In genomic region chr16:89585604-89586508, GRCm38 (mm10) we compare ENCODE assay signal across 11 mouse cellular contexts. TPM values are rescaled to one million over a fixed set of nuclear protein-coding genes. Genes with fewer than 3 reads are reported as not detected.
DNase-seq lines count a peak whose midpoint lies in the region; ATAC-seq and TF ChIP-seq lines count a peak whose summit lies in the region.
"Had no signal": no experiment of that assay in that cellular context is flagged by ENCODE, and none has a peak within 500 bp of the region (broad histone marks: within the 10 kb centered on the region; RNA-seq: fewer than 3 reads in every experiment).

No protein-coding gene starts in this region.

- 74% methylated on average over 9 of the region's 9 CpGs for WGBS in midbrain, embryonic 10.5 days
- WGBS in midbrain, postnatal 0 days = 70% methylated on average over 9 of the region's 9 CpGs
- WGBS in kidney, postnatal 0 days = 73% methylated on average over 9 of the region's 9 CpGs
- 70% methylated on average over 9 of the region's 9 CpGs for WGBS in midbrain, embryonic 13.5 days

- DNase-seq in adrenal gland, postnatal 10 days = peak; percentile 10
- no peak for DNase-seq in adrenal gland, postnatal 4 days (ENCODE audit: low spot score in 2 of 2)
- peak; percentile 16 for DNase-seq in midbrain, embryonic 10.5 days (ENCODE audit: low spot score)
- no peak for DNase-seq in midbrain, postnatal 0 days (ENCODE audit: low spot score)
- no peak for DNase-seq in kidney, postnatal 0 days (ENCODE audit: low spot score)
- DNase-seq in thymus, postnatal 25 days = no peak
- DNase-seq: gastrocnemius, postnatal 10 days had no signal

- H3K4me2 ChIP-seq in midbrain, postnatal 0 days (ENCODE audit: low read depth, low read length, poor library complexity, severe bottlenecking) = no peak overlapping the region
- no peak overlapping the region for H3K4me2 ChIP-seq in kidney, postnatal 0 days (ENCODE audit: low read length)
- H3K4me2 ChIP-seq in midbrain, embryonic 13.5 days (replicated peaks) = no peak overlapping the region
- H3K4me2 ChIP-seq: hindbrain, embryonic 15.5 days had no signal

- H3K4me3 ChIP-seq in midbrain, embryonic 10.5 days = no peak overlapping the region
- H3K4me3 ChIP-seq in midbrain, postnatal 0 days (ENCODE audit: low read depth, low read length) = no peak overlapping the region
- H3K4me3 ChIP-seq in kidney, postnatal 0 days (replicated peaks; ENCODE audit: low read depth, low read length) = no peak overlapping the region
- H3K4me3 ChIP-seq in midbrain, embryonic 13.5 days (replicated peaks) = no peak overlapping the region
- H3K4me3 ChIP-seq: hindbrain, embryonic 15.5 days had no signal

- H3K4me1 ChIP-seq in midbrain, embryonic 10.5 days = peaks cover 10% of the 10 kb centered on the region
- H3K4me1 ChIP-seq in midbrain, postnatal 0 days (ENCODE audit: insufficient read depth, low read length) = 0 out of 2 replicates have a peak, but pooled peaks cover 3% of the 10 kb centered on the region
- H3K4me1 ChIP-seq in kidney, postnatal 0 days (replicated peaks; ENCODE audit: insufficient read depth, low read length) = no peaks in the 10 kb centered on the region
- peaks cover 5% of the 10 kb centered on the region; the same call in 1 of the 2 replicates for H3K4me1 ChIP-seq in midbrain, embryonic 13.5 days (replicated peaks)
- H3K4me1 ChIP-seq: hindbrain, embryonic 15.5 days had no signal

- H3K9me3 ChIP-seq in midbrain, embryonic 10.5 days (replicated peaks) = no peaks in the 10 kb centered on the region
- no peaks in the 10 kb centered on the region for H3K9me3 ChIP-seq in midbrain, postnatal 0 days (ENCODE audit: low read length)
- no peaks in the 10 kb centered on the region for H3K9me3 ChIP-seq in kidney, postnatal 0 days (replicated peaks; ENCODE audit: low read length)
- H3K9me3 ChIP-seq in midbrain, embryonic 13.5 days = no peaks in the 10 kb centered on the region
- H3K9me3 ChIP-seq: hindbrain, embryonic 15.5 days had no signal

- TF ChIP-seq CTCF in midbrain, postnatal 0 days (IDR thresholded peaks at IDR 0.05) = no peak
- no peak for TF ChIP-seq CTCF in kidney, postnatal 0 days (IDR thresholded peaks at IDR 0.05; ENCODE audit: low read depth)

- no peak overlapping the region for H3K9ac ChIP-seq in midbrain, postnatal 0 days (replicated peaks; ENCODE audit: low read length, poor library complexity, severe bottlenecking)
- no peak overlapping the region for H3K9ac ChIP-seq in kidney, postnatal 0 days (ENCODE audit: low read depth, low read length)
- no peak overlapping the region for H3K9ac ChIP-seq in midbrain, embryonic 13.5 days (replicated peaks)
- H3K9ac ChIP-seq: hindbrain, embryonic 15.5 days had no signal

- peak overlapping the region; percentile 52; the same call in 1 of the 2 replicates for H3K27ac ChIP-seq in midbrain, embryonic 10.5 days (replicated peaks)
- no peak overlapping the region for H3K27ac ChIP-seq in midbrain, postnatal 0 days (ENCODE audit: low read depth, low read length)
- H3K27ac ChIP-seq in kidney, postnatal 0 days = no peak overlapping the region
- no peak overlapping the region for H3K27ac ChIP-seq in midbrain, embryonic 13.5 days
- H3K27ac ChIP-seq: hindbrain, embryonic 15.5 days had no signal

- no peaks in the 10 kb centered on the region for H3K36me3 ChIP-seq in midbrain, embryonic 10.5 days
- H3K36me3 ChIP-seq in midbrain, postnatal 0 days (ENCODE audit: insufficient read depth, low read length) = no peaks in the 10 kb centered on the region
- no peaks in the 10 kb centered on the region for H3K36me3 ChIP-seq in kidney, postnatal 0 days (ENCODE audit: insufficient read depth, low read length)
- H3K36me3 ChIP-seq in midbrain, embryonic 13.5 days = no peaks in the 10 kb centered on the region
- H3K36me3 ChIP-seq: hindbrain, embryonic 15.5 days had no signal

- H3K27me3 ChIP-seq in midbrain, embryonic 10.5 days (ENCODE audit: low read depth, poor library complexity, severe bottlenecking) = no peaks in the 10 kb centered on the region
- no peaks in the 10 kb centered on the region for H3K27me3 ChIP-seq in midbrain, postnatal 0 days (ENCODE audit: insufficient read depth, low read length)
- H3K27me3 ChIP-seq in kidney, postnatal 0 days (ENCODE audit: insufficient read depth, low read length) = no peaks in the 10 kb centered on the region
- no peaks in the 10 kb centered on the region for H3K27me3 ChIP-seq in midbrain, embryonic 13.5 days
- H3K27me3 ChIP-seq: hindbrain, embryonic 15.5 days had no signal

- ATAC-seq in midbrain, postnatal 0 days (ENCODE audit: low FRiP score) = no peak
- 0 out of 2 replicates have a peak, but pooled peaks have one; percentile 29 for ATAC-seq in kidney, postnatal 0 days (replicated peaks; ENCODE audit: low FRiP score, low read depth)
- peak; percentile 50 for ATAC-seq in midbrain, embryonic 13.5 days
- no peak for ATAC-seq in megakaryocyte progenitor cell, adult 5-6 weeks (replicated peaks; ENCODE audit: poor library complexity)

RNA-seq across cellular contexts. Expression of gene Krtap11-1, which starts 14.9 kb away (rescaled TPM):
- total RNA-seq in adrenal gland, postnatal 10 days (2021) = not detected
- total RNA-seq in adrenal gland, postnatal 4 days (2021) = not detected
- not detected in 2 replicates for polyA plus RNA-seq in midbrain, embryonic 10.5 days (2016; fragmentation: Nextera tagmentation; extraction: Ambion mirVana)
- not detected in 2 replicates for total RNA-seq in midbrain, postnatal 0 days (2014; rRNA removed)
- not detected in 2 replicates for polyA plus RNA-seq in midbrain, postnatal 0 days (2015; fragmentation: Nextera tagmentation; extraction: Ambion mirVana)
- polyA plus RNA-seq in kidney, postnatal 0 days (2015; fragmentation: Nextera tagmentation; extraction: Ambion mirVana) = not detected in 2 replicates
- not detected in 2 replicates for polyA plus RNA-seq in midbrain, embryonic 13.5 days (2015; fragmentation: Nextera tagmentation; extraction: Ambion mirVana)
- total RNA-seq in megakaryocyte progenitor cell, adult 5-6 weeks (2015) = not detected in 2 replicates
- not detected in 2 replicates for total RNA-seq in megakaryocyte progenitor cell, adult 5-6 weeks (2017)
- total RNA-seq: gastrocnemius, postnatal 10 days; left cerebral cortex, postnatal 14 days had no signal
- polyA plus RNA-seq: hindbrain, embryonic 15.5 days had no signal

Comparison
In these comparisons a context has a peak if more than half of its experiments do, and no peak if none do; other contexts are left out.
1. DNase-seq: peak in adrenal gland, postnatal 10 days (single experiment) and midbrain, embryonic 10.5 days (single experiment); none in adrenal gland, postnatal 4 days (0 of 2), midbrain, postnatal 0 days (single experiment), kidney, postnatal 0 days (single experiment) and thymus, postnatal 25 days (single experiment).
2. ATAC-seq: peak in kidney, postnatal 0 days (single experiment) and midbrain, embryonic 13.5 days (single experiment); none in midbrain, postnatal 0 days (single experiment) and megakaryocyte progenitor cell, adult 5-6 weeks (single experiment).